Mouse (Mus musculus): ENCODE measurements around the gene 1700029I15Rik. TPM values are rescaled to one million over a fixed set of nuclear protein-coding genes. Genes with fewer than 3 reads are reported as not detected.
A peak's percentile ranks its signal among the peaks of the same experiment; 100 is the strongest.

The 1700029I15Rik gene
- total RNA-seq, 2 experiments from 2014 or later = 7.6 to 9.4 TPM

DNA sequence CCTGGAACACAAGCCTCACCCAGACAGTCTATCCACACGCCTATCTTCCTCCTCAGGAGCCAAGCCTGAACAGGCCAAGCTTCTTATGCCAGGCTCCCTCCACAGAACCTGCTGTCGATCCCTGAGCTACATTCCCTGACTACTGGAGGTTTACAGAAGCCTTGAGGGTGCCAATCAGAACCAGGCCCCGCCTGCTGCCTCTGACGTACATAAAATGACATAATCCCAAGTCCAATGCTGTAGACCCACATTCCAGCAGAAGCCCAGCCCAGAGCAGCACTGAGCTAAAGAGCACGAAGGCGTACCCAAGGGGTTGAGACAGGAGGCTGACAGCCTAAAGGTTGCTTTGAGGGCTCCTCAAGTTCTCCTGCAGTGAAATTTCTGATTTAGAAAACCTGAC is 45.5 kb downstream of the 1700029I15Rik start:
- DNase-seq = peak; percentile 86

DNA sequence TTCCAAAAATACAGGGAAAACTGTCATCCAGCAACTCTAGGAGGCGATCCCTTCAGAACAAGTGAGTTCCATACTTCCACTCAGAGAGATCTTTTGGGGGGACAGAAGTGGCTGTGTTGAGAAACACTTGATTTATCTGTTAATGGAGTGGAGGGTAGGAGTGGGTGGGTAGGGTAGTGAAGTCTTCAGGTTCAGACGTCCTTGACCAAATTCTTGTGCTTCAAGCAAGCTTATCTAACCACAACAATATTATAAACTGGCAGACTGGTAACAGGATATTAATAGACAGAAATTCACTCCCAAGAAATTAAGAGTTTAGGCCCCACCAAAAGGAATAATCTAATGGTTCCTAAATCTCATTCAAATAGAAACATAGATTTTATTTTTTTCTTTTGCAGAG is 47.8 kb downstream of the 1700029I15Rik start:
- no peak for DNase-seq

DNA sequence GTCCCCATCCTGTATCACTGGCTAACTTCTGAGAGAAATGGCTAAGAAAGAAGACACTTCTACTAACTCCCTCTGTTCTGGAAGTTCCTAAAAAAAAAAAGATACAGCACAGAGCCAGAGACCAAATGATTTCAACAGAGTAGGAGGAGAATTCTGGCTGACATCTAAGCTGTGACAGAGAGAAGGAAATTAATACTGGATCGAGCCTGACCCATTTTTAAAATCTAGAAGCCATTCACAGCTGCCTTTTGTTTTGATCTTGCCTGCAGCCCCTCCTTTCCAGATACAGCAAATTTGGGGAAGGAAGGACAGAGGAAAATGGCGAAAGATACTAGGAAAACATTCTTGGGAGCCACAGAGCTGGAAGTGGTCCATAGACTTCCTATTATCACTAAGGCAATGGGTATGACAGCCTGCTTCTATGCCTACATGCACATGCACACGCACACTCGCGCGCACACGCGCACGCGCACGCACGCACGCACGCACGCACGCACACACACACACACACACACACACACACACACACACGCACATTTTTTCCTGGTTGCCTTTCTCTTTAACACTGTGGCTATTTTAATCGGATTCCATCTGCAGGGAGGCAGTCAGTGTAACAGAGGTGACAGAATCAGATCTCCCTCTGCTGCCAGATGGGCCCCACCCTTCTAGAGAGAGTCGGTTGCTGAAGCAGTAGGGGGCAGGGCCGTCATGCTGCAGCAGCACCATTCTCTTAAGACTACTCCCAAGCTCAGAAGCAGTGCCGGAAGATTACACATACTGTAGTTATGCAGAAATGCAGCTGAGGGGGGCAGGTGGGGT is 48.6 kb downstream of the 1700029I15Rik start:
- peak; percentile 69 for DNase-seq

DNA sequence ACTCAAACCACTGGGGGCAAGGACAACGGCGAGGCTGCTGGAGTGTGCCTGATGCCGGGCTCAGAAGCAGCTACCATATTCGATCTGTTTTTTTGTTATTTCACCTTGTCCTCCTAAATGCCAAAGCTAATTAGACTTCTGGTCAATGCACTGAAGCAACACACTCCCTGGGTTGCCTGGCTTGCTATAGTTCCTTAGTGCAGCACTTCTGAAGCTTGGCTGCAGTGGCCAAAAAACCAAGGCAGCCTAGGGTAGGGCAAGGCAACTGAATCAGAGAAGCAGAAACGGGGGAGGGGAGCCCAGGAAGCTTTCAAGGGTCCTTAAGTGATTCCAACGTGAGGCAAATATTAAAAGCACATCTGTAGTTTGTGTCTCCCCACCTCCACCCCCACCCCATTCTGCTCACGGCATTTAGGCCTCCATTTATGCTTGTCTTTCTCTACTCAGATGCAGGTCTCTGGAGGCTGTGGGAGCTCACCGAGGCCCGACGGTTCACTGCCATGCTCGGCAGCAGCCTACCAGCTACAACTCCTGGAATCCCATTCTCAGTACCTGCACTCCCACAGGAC is 49.4 kb downstream of the 1700029I15Rik start:
- DNase-seq = no peak

DNA sequence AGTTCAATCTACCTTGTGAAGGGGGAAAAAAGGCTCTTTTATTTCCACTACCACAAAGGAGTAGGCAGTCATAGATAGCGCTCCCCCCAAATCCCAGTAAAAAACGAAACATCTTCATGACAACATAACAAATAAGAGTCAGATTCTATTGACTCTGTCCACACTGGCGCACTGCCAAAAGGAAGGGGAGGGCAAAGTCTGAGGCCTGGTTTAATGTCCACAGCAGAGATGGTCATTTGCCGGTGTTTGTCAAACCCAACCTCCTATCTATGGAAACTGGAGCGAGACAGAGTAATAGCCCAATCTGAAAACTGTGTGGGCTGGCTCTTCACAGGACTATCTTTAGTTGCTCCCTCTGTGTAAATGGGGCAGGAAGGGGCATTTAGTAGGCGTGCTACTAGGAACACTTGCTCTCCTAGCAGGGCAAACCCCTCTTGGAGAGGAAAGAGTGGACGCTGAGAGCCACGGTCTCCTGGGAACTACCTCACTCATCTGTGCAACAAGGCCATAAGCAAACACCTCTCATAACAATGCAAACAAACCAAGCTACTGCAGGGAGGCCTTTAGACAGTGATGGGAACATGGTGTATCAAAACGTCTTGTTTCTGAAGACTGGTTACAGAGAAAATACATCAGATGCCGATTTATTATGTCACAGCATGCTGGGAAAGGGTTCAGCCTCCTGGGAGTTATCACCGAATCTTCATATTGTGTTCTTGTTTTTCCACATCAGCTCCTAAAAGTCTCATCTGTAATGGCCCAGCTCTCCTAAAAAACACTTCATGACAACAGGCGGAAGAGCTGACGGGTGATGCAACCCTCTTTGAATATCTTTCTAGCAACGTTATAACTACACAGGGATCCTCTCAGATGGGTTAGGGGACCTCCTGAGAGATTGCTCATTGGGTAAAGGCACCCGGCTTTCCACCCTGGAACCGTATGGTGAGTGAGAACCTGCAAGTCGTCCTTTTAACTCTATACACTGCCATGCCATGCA is 50.3 kb downstream of the 1700029I15Rik start:
- peak; percentile 82 for DNase-seq

DNA sequence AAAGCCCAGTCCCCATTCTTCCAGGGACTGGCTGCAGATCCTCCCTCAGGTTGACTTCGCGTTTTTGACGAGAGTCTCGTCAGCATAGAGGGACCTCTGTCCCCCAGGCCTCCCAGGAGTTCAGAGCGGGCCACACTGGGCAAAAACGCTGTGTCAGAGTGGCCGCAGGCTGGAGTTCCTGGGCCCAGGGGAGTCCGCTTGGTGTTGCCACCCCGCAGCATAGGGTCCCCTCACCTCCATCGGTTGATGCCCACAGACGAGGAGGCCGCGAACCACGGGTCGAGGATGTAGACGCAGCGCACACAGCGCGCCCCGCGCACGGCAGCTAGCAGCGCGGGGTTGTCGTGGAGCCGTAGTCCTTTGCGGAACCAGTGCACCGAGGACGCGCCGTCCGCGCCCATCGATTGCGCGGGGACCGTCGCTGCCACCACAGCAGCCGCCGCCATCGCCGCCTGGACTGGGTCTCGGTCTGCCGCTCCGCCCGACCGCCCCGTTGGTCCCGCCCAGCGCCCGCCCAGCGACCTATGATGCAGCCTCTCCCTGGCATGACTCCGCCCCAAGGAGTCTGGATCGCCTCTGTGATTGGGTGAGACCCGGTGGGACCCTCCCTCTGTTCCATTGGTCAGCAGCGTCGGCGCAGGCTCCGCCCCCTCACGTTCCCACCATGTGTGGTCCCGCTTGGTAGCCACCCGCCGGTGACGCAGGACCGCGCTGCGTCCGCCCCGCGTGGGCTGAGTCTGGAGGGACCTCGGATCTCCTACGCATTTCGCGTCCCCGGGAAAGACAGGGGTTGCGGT is 51.4 kb downstream of the 1700029I15Rik start, which contains the start of gene Cry2:
TSS of gene Cry2 (minus strand) at position 466 of the 797 bp plus-strand sequence.
- peak; percentile 99 for DNase-seq

DNA sequence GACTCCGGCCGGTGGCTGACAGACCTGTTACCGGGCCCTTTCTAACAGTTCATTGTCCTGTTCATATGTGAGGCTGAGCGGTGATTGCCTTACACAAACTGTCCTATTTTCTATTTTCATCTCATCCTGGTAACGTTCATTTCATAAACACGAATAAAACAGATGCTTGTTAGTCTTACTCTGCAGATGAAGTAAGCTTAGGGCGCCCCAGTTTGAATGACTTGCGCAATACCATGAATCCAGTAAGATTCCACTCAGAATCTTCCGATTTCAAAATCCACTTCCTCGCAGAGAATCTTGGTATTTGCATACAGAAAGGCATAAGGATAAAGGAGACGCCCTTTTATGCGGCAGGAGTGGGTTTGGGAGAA is 52.0 kb downstream of the 1700029I15Rik start:
- DNase-seq = no peak

DNA sequence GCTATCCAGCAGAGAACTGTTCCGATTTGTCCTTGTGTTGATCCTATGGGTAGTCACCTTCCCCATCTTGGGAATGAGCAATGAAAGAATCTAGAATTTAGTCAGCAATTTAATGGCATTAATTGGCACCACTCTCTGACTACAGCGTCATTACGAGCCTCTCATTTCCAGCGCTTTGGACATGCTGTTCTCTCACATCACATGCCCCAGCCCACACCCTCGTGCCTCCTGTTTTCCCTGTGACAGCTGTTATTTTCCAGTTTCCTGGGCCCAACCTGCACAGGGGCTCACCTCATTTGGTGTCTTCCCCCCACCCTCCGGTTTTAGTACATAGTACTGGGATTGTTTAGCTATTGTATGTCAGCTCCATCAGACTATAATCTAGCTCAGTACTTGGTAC is 52.7 kb downstream of the 1700029I15Rik start:
- DNase-seq = no peak

Small RNA genes lying within 50 kb of the gene (microRNA-seq; reads per million reads assigned to microRNA genes)
- not detected for gene Mir7000

Other genes starting within 250 kb of the 1700029I15Rik start
- 100 to 1,000 TPM; 115 to 130 TPM for gene Pex16, start 7.9 kb upstream of the 1700029I15Rik start, total RNA-seq (2021)
- gene Large2, start 7.7 kb upstream of the 1700029I15Rik start, total RNA-seq (2021) = 1 to 10 TPM; 1.7 to 2.2 TPM
- 10 to 100 TPM; 22.5 to 28.1 TPM for gene Mapk8ip1, start 18.7 kb downstream of the 1700029I15Rik start, total RNA-seq (2021)
- 10 to 100 TPM; 39.3 to 41.9 TPM for gene Cry2, start 51.5 kb downstream of the 1700029I15Rik start, total RNA-seq (2021)
- gene Slc35c1, start 78.0 kb downstream of the 1700029I15Rik start, total RNA-seq (2021) = 10 to 100 TPM; 14.7 to 17.6 TPM
- gene Chst1, start 217.2 kb downstream of the 1700029I15Rik start, total RNA-seq (2021) = 10 to 100 TPM in 1 of 2 experiments, 1 to 10 TPM in 1; 9.6 to 13.0 TPM

Data from adrenal gland, postnatal 10 days (tissue).